Mouse (Mus musculus) layer of hippocampus, adult 9-10 months (tissue): ENCODE results near the gene Ppdpf.

Source experiments
- DNase-seq: peaks from one replicate; pipeline ENCODE4 v3.0.0; 2022; ENCODE audit warnings: low spot score

Ppdpf gene

GRCm38 (mm10) chr2:181187121-181188000 is at the start of gene Ppdpf:
TSS of gene Ppdpf (plus strand) at chr2:181187247.
- DNase-seq: peak; percentile 75

DNA sequence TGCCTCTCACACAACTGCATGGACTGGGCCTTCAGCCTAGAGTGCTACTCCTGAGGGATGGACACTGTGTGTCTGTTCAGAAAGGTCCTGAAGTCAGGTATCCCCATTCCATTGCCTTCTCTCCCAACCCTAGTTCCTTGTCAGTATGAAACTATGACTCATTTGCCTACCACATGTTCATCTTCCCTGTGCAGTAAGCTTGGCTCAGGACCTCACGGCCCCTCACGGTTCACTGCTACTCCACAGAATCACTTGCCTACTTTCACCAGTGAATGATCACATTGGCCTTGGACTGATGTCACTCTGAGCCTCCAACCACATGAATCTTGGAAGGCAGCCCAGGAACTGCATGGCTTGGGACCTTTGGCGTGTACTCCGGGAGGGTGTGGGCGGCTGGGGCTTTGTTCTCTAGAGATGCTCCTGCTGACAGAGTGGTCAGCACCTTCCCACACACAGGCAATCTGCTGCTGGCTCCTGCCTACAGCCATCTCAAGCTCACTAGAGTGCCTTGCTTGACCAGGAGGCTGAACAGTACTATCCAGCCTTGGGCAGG is 47.3 kb upstream of the Ppdpf start:
- no peak for DNase-seq

GRCm38 (mm10) chr2:181142703-181143135 is 44.3 kb upstream of the Ppdpf start:
- no peak for DNase-seq

- DNase-seq: no peak
Observed at GRCm38 (mm10) chr2:181143509-181144276, 43.4 kb upstream of the Ppdpf start.

DNA sequence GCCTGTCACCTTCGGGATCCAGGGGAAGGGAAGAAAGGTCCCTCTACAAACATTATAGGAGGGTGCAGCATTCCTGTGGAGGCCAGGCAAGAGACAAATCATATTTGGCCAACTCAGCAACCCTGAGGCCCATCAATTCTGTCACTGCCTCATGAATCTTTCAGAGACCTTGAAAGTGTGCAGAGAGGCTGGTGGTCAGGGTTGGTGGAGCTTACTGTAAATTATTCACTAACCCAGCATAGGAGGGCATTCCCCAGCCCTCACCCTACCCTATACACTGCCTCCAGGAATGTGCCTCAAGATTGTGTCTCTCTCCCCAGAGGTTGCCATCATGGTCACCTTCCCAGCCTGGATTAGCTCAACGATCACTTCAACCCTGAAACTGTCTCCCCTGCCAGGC is 42.4 kb upstream of the Ppdpf start:
- DNase-seq: no peak

- DNase-seq: no peak
Observed at GRCm38 (mm10) chr2:181146976-181147545, 40.0 kb upstream of the Ppdpf start.

- no peak for DNase-seq
Observed at GRCm38 (mm10) chr2:181147546-181148317, 39.3 kb upstream of the Ppdpf start.

GRCm38 (mm10) chr2:181148318-181148955 is 38.6 kb upstream of the Ppdpf start:
- no peak for DNase-seq

DNA sequence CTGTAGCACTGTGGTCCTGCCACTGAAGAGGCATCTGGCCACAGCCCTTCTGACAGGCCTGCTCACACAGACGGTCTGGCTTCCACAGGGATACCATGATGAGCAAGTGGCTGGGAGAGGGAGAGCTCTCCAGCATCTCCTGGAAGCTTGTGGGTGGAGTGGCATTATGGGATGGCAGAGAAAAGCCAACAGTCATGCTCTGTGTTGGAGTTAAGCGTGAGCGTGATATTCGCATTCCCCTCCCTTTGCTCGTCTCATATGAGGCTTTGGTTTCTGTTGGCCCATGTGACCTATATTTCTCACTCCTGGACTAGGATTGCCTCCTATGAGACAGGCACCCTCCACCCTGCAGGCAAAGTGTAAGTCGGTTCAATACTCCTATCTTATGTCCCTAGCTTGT is 36.8 kb upstream of the Ppdpf start:
- no peak for DNase-seq

GRCm38 (mm10) chr2:181152701-181153100 is 34.3 kb upstream of the Ppdpf start:
- DNase-seq: no peak

DNA sequence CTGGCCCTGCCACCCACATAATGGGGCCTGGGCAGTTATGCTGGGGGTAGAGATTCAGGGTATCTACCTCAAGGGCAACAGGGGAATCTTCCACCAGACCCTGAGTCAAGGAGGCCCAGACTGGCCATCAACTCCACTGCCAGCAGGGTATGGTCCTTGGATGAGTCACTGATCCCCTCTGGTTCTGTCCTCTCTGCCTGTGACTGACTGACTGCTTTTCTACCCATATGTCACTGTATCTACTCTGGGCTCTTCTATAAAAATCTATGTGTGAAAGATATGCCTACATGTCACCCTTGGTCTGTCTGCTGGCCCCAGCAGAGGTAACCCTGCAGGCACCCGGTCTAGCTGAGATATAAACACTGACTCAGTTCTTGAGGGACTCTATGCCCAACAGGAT is 33.9 kb upstream of the Ppdpf start:
- no peak for DNase-seq

DNA sequence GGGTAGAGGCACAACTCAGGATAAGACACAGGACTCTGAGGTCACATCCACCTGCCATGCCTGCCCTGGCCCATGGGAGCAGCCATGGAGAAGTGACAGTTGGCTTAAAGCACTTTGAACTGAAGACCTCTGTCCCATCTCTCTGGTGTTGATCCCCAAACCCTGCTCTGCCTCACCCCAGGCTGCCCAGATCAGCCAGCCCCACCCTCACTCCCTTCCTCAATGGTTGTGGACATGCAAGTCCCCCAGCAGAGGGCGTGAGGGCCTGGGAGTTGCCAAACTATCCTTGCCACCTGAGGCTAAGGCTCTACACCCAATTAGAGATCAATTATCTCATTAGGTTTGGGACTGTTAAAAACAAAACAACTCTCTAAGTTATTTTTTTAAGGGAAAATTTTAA is 33.2 kb upstream of the Ppdpf start:
- no peak for DNase-seq

DNA sequence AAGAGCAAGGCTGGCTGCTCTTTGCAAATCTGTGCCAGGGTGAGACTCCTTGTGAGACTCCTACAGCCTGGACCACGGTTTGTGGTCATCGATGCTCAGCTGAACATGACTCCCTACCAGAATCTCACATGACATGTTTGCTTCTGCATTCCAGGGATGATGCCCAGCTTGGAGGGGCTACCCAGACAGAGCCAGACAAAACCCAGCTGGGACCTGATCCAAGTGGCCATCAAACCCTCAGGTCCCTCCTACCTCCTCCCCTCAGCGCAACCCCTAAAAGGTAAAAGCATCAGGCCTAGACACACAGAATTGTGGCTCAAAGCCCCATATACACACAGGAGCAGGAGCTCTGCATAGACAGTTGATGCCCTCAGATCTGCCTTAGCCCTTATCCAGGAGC is 32.7 kb upstream of the Ppdpf start:
- DNase-seq: no peak

GRCm38 (mm10) chr2:181154831-181155415 is 32.1 kb upstream of the Ppdpf start:
- DNase-seq: no peak

DNA sequence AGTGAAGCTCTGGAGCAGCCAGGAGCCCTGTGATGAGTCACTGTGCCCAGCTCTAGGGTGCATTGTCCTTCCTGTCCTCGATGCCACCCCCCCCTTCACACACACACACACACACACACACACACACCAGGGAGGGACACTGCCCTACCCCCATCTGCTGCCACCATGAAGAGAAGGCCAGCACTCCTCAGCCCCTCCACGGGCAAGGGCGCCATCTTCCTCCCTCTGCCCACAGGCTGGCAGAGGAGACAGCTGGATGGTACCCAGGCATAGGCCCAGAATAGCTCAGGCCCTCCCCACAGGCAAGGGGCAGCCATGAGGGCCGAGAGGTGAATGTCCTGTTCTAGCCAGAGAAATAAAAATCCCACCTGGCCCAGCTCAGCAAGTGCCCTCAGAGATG is 31.2 kb upstream of the Ppdpf start:
- no peak for DNase-seq

DNA sequence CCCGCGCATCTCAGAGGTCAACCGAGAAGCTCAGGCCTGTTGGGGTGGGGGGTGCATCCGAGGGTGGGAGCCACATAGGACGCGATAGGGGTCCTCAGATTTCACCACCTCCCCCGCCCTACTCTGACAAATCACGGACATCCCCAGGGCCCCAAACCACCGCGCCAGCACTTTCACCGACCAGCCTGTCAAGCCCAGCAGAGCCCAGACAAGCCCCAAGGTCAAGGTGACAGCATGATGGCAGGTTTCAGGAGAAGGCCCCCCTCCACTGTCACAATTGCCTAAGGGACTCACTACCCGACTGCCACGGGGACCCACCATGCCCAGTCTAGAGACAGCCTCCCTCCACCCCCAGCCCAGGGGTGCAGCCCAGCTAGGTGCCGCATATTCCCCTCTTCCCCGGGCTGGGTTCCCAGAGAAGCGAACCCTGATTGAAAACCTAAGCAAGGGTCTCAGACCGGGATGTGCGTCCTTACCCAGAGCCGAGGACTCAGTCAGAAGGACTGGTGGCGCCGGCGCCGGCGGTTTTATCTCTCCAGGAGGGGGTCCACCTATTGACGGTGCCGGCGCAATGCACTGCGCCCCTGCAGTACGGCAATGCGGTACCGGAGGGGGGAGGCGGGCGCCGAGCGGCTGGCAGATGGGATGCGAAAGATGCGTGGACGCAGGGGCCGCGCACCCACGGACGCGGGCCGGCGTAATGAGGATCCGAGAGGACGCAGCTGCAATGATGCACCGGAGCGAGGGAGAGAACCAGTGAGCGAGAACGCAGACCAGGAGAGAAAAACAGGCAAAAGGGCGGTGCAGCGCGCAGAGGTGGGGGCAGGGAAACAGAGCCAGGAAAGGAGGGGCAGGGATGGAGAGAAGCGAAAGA is 30.6 kb upstream of the Ppdpf start, which contains the start of gene Eef1a2:
Gene Eef1a2 (minus strand): TSS at position 767 of the 874 bp plus-strand sequence.
- DNase-seq: no peak

DNA sequence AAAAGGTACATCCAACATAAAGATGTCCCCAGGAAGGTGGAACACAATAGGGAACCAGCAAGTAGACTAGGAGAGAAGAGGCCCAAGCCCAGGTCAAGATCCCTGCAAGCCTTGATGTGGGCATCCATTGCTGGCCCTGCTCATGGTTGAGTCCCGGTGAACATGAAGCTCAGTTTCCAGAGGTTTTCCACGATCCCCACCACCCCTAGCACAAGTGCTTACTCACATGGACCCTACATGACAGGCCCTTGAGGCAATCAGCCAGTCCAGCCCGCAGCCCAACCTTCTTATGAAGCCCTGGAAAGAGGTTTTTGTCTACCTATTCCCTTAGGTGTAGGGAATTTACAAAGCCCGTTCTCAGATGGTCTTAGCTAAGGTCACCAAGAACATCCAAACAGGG is 29.9 kb upstream of the Ppdpf start:
- no peak for DNase-seq

GRCm38 (mm10) chr2:181157716-181158302 is 29.2 kb upstream of the Ppdpf start:
- DNase-seq: no peak

DNA sequence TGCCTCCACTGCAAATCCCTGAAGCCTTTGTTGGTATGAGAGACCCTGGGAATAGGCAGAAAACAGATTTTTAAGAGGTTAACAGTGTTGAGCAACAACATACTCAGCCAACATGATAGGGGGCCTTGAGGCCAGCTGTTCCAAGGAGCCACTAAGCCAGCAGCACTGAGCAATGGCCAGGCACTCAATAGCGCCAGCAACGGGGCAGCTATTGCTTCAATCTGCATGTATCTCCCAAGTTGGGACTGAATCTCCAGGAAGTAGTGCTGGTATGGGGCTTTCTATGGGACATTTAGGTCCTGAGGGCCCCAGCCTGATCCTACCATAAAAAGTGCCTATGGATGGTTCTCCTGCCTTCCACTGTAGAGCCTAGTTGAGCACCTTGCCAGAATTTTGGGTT is 28.6 kb upstream of the Ppdpf start:
- no peak for DNase-seq
